Mouse (Mus musculus) midbrain, embryonic 16.5 days (tissue): ENCODE results near the gene Serinc3. TPM values are rescaled to one million over a fixed set of nuclear protein-coding genes. Genes with fewer than 3 reads are reported as not detected.

ENCODE experiments used
- ATAC-seq: fragments of 200-750 bp; cut with Nextera tagmentation; 2 replicates; pipeline ENCODE4 v1.8.0; 2017; ENCODE audit warnings: moderate TSS enrichment
- H3K27ac ChIP-seq: fragments of 300-500 bp; sonication (generic); 2 replicates; pipeline ENCODE4 v1.5.1; 2014; ENCODE audit warnings: mild to moderate bottlenecking, low read length, mixed read lengths
- H3K27me3 ChIP-seq: fragments of 300-500 bp; sonication (generic); 2 replicates; pipeline ENCODE4 v1.6.1; 2014; ENCODE audit warnings: low read depth, low read length, mixed read lengths; ENCODE audit not compliant: control insufficient read depth, insufficient read depth
- H3K36me3 ChIP-seq: fragments of 300-500 bp; sonication (generic); 2 replicates; pipeline ENCODE4 v1.6.1; 2014; ENCODE audit warnings: mild to moderate bottlenecking, low read length, moderate library complexity, mixed read lengths; ENCODE audit not compliant: control insufficient read depth, insufficient read depth
- H3K4me1 ChIP-seq: fragments of 300-500 bp; sonication (generic); 2 replicates; pipeline ENCODE4 v1.6.1; 2014; ENCODE audit warnings: mild to moderate bottlenecking, low read length, mixed read lengths; ENCODE audit not compliant: control insufficient read depth, insufficient read depth
- H3K4me2 ChIP-seq: fragments of 300-500 bp; sonication (generic); 2 replicates; pipeline ENCODE4 v1.6.1; 2014; ENCODE audit warnings: mild to moderate bottlenecking, low read length, mixed read lengths
- H3K4me3 ChIP-seq: fragments of 300-500 bp; sonication (generic); 2 replicates; pipeline ENCODE4 v1.5.1; 2014; ENCODE audit warnings: low read depth, mild to moderate bottlenecking, low read length, moderate library complexity, mixed read lengths
- H3K9ac ChIP-seq: fragments of 300-500 bp; sonication (generic); 2 replicates; pipeline ENCODE4 v1.6.1; 2014; ENCODE audit warnings: low read depth, low read length, mixed read lengths
- H3K9me3 ChIP-seq: fragments of 300-500 bp; sonication (generic); replicated peaks from 2 replicates; pipeline ENCODE4 v1.6.1; 2014; ENCODE audit warnings: mild to moderate bottlenecking, low read length, mixed read lengths; ENCODE audit not compliant: control insufficient read depth, poor library complexity, severe bottlenecking
- WGBS: fragments of 180-500 bp; shearing (Covaris S2); extraction: QIAGEN DNeasy Blood & Tissue Kit; methylation state at CpG from one replicate; pipeline ENCODE4 v1.1.7; 2014; 5-methylcytosine and 5-hydroxymethylcytosine counted together
- polyA plus RNA-seq: library from polyadenylated mRNA; unstranded; fragments of >200 nt; fragmentation: Nextera tagmentation; extraction: Ambion mirVana; gene quantifications from 2 replicates; pipeline ENCODE4 v1.2.1, GENCODE M21; 2015

Gene Serinc3
- polyA plus RNA-seq, 1 experiment from 2014 or later: 36.4 TPM

- H3K27me3 ChIP-seq: no peaks in the 10 kb centered on the region
- WGBS: 91% methylated on average over 11 of the region's 11 CpGs
- ATAC-seq: no peak
These were observed 26.1 kb upstream of the Serinc3 start for GRCm38 (mm10) chr2:163670872-163671594.

DNA sequence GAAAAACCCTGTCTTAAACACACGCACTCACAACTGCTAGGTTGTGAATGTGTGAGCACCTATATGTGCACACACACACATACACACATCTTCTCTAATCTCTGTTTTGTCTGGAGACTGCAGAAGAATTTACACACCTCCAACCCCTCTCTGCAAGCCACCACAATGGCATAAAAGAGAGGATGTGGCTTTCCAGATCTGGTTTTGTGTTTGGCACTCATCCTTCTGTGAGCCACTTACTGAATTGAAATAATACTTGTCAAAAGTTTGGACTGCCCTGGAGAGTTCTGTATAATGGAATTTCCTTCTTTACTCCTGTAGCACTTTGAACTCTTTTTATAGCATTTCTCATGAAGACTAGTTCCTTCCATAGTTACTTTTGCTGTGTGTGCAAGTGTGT, 22.1 kb upstream of the Serinc3 start:
- H3K36me3 ChIP-seq: no peaks in the 10 kb centered on the region
- H3K27me3 ChIP-seq: no peaks in the 10 kb centered on the region
- no peaks in the 10 kb centered on the region for H3K4me1 ChIP-seq
- H3K9ac ChIP-seq: no peak overlapping the region
- ATAC-seq: no peak
- no peak overlapping the region for H3K4me3 ChIP-seq
- H3K9me3 ChIP-seq: no peaks in the 10 kb centered on the region
- H3K27ac ChIP-seq: no peak overlapping the region
- 95% methylated on average over 1 of the region's 1 CpGs for WGBS
- no peak overlapping the region for H3K4me2 ChIP-seq

More at GRCm38 (mm10) chr2:163670872-163671594, 26.1 kb upstream of the Serinc3 start:
- H3K9me3 ChIP-seq: no peaks in the 10 kb centered on the region
- H3K4me1 ChIP-seq: peaks cover 7% of the 10 kb centered on the region
- H3K36me3 ChIP-seq: no peaks in the 10 kb centered on the region
- H3K4me2 ChIP-seq: no peak overlapping the region
- no peak overlapping the region for H3K27ac ChIP-seq
- no peak overlapping the region for H3K4me3 ChIP-seq
- no peak overlapping the region for H3K9ac ChIP-seq

DNA sequence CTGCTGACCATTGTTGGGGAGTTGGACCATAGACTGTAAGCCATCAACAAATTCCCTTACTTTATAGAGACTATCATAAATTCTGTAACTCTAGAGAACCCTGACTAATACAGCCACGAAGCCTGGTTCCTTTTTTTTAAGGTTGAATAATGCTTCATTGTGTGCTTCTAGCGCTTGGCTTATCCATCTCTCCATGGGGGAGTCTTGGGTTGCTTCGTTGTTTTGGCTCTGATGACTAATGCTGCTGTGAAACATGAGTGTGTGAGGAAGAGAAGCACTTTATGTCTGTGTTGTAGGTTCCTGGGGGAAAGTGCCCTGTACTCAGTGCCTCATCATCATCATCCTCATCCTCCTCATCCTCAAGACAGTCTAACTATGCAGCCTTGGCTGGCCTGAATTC, 19.0 kb upstream of the Serinc3 start:
- H3K27me3 ChIP-seq: no peaks in the 10 kb centered on the region
- H3K27ac ChIP-seq: no peak overlapping the region
- H3K9me3 ChIP-seq: no peaks in the 10 kb centered on the region
- H3K9ac ChIP-seq: no peak overlapping the region
- H3K4me3 ChIP-seq: no peak overlapping the region
- no peaks in the 10 kb centered on the region for H3K36me3 ChIP-seq
- no peak for ATAC-seq
- 68% methylated on average over 3 of the region's 3 CpGs for WGBS
- H3K4me1 ChIP-seq: peaks cover 19% of the 10 kb centered on the region
- no peak overlapping the region for H3K4me2 ChIP-seq

DNA sequence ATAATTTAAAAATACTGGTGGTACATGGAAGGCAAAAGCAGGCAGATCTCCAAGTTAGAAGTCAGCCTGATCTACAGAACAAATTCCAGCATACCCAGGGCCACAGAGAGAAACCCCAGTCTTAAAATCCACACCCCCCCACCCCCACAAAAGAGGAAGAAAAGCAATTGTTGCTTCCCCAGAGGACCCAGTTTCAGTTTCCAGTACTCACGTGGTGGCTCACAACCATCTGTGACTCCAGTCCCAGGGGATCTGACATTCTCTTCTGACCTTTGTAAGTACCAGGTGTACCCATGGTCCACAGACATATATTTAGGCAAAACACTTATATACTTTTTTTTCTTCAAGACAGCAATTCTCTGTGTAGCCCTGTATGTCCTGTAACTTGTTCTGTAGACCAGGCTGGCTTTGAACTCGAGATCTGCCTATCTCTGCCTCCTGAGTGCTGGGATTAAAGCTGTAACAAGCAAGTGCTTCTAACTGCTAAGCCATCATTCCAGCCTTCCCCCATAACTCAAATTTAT, 17.8 kb upstream of the Serinc3 start:
- ATAC-seq: no peak
- no peak overlapping the region for H3K4me3 ChIP-seq
- H3K4me2 ChIP-seq: no peak overlapping the region
- peaks cover 21% of the 10 kb centered on the region for H3K4me1 ChIP-seq
- no peak overlapping the region for H3K9ac ChIP-seq
- no peaks in the 10 kb centered on the region for H3K36me3 ChIP-seq
- H3K27me3 ChIP-seq: no peaks in the 10 kb centered on the region
- WGBS: 68% methylated on average over 2 of the region's 2 CpGs
- no peak overlapping the region for H3K27ac ChIP-seq
- no peaks in the 10 kb centered on the region for H3K9me3 ChIP-seq

DNA sequence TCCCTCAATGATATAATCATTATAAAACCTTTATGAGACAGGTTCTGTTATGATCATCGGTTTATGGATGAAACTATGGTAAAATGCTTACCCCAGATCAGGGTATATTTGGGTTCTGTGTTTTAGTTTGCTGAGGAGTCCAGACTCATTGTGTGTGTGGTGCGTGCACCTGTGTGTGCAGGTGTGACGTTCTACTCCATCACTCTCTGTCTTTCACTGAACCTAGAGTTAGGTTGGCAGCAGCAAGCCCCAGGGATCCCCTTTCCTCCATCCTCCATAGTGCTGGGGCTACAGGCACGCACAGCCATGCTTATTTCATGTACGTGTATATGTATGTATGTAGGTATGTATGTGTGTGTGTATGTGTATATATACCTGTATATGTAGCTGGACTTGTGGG, 17.1 kb upstream of the Serinc3 start:
- Histone ChIP-seq H3K4me1 (peaks cover 23% of the 10 kb centered on the region), H3K36me3 (no peaks in the 10 kb centered on the region), H3K4me3 (no peak overlapping the region), H3K27ac (no peak overlapping the region), H3K9ac (no peak overlapping the region), H3K27me3 (no peaks in the 10 kb centered on the region), H3K9me3 (no peaks in the 10 kb centered on the region), H3K4me2 (no peak overlapping the region)
- 91% methylated on average over 5 of the region's 5 CpGs for WGBS
- no peak for ATAC-seq

GRCm38 (mm10) chr2:163661371-163661850, 16.5 kb upstream of the Serinc3 start:
- 41% methylated on average over 6 of the region's 6 CpGs for WGBS
- no peak for ATAC-seq
- Histone ChIP-seq H3K27me3 (no peaks in the 10 kb centered on the region), H3K9me3 (no peaks in the 10 kb centered on the region), H3K4me1 (peaks cover 23% of the 10 kb centered on the region), H3K9ac (no peak overlapping the region), H3K4me3 (no peak overlapping the region), H3K27ac (no peak overlapping the region), H3K4me2 (no peak overlapping the region), H3K36me3 (no peaks in the 10 kb centered on the region)

GRCm38 (mm10) chr2:163660103-163660701, 15.3 kb upstream of the Serinc3 start:
- Histone ChIP-seq H3K4me3 (no peak overlapping the region), H3K27me3 (no peaks in the 10 kb centered on the region), H3K9me3 (no peaks in the 10 kb centered on the region), H3K4me1 (peaks cover 23% of the 10 kb centered on the region), H3K27ac (no peak overlapping the region), H3K4me2 (no peak overlapping the region), H3K9ac (0 out of 2 replicates have a peak overlapping the region, but pooled peaks have one; percentile 6), H3K36me3 (no peaks in the 10 kb centered on the region)
- 90% methylated on average over 5 of the region's 5 CpGs for WGBS
- ATAC-seq: no peak

DNA sequence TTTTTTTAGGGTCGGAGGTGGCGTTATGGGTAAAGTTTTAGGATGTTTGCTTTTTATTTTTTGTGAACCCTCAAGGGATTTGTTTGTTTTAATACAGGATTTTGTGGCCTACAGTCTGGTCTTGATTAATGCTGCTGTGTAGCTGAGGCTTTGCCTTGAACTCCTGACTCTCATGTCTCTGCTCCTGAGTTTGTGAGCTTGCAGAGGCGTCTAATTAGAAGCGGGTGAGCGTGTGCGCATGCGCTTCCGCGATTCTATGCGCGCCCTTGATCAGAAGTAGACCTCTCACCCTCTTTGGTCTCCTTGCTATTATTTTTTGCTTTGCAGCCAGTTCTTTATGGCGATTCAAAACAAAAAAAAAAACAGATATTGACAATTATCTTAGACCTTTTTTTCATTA, 14.5 kb upstream of the Serinc3 start:
- H3K4me1 ChIP-seq: peaks cover 23% of the 10 kb centered on the region
- H3K4me2 ChIP-seq: peak overlapping the region; percentile 75
- no peaks in the 10 kb centered on the region for H3K9me3 ChIP-seq
- peak overlapping the region; percentile 96 for H3K4me3 ChIP-seq
- ATAC-seq: no peak
- H3K27me3 ChIP-seq: no peaks in the 10 kb centered on the region
- H3K9ac ChIP-seq: no peak overlapping the region; the same call in 1 of the 2 replicates
- WGBS: 81% methylated on average over 12 of the region's 12 CpGs
- H3K36me3 ChIP-seq: no peaks in the 10 kb centered on the region
- no peak overlapping the region for H3K27ac ChIP-seq

DNA sequence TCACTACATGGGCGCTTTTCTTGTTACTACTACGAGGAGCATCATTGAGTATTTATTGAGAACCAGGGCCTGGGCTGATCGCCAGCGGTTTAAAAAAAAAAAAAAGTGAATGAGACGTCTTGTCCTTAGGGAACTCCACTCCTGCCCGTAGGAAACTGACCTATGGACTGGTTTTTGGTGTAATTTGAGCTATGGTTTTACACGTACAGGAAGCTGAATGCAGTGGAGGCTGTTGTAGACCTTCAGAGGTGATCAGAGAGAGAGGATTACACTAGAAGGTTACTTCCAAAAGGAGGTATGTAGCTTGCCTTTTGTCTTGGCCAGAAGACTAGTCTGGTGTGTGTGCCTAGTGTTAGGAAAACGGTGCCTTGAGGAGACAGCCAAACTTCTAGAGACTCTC, 14.0 kb upstream of the Serinc3 start:
- peak overlapping the region; percentile 96 for H3K4me3 ChIP-seq
- no peaks in the 10 kb centered on the region for H3K9me3 ChIP-seq
- H3K4me2 ChIP-seq: peak overlapping the region; percentile 75
- no peaks in the 10 kb centered on the region for H3K36me3 ChIP-seq
- ATAC-seq: no peak
- H3K4me1 ChIP-seq: peaks cover 23% of the 10 kb centered on the region
- peak overlapping the region; percentile 83; the same call in 1 of the 2 replicates for H3K27ac ChIP-seq
- under 1% methylated on average over 8 of the region's 8 CpGs for WGBS
- no peaks in the 10 kb centered on the region for H3K27me3 ChIP-seq
- H3K9ac ChIP-seq: peak overlapping the region; percentile 89
